Mouse (Mus musculus): Measurements from ENCODE around the gene S100a4.

DNA sequence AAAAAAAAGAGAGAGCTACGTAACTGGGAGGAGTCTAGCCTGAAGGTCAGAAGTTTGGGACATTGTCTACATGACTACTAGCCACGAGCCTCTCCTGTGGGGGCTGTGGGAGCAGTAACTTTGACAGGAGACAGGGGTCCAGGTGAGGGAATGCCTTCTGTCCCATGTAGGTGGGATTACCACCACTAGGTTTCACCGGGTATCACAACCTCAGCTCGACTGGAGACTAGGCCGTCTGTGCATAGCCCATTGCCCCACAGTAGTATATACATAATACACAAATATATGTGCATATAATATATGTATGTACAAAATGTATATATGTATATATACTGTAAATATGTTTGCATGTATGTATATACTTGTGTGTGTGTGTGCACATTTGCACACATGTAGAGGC is 22.4 kb upstream of the S100a4 start:
- no peak for TF ChIP-seq POLR2A (IDR thresholded peaks at IDR 0.05; ENCODE audit: low read depth, low read length)
- no peak for TF ChIP-seq CTCF (IDR thresholded peaks at IDR 0.05; ENCODE audit: borderline replicate concordance, insufficient read depth, low read length)

Measured in embryonic fibroblast, embryonic 13.5 days (primary cell).